24 mouse cellular contexts compared by ENCODE assay signal in the genomic region with DNA sequence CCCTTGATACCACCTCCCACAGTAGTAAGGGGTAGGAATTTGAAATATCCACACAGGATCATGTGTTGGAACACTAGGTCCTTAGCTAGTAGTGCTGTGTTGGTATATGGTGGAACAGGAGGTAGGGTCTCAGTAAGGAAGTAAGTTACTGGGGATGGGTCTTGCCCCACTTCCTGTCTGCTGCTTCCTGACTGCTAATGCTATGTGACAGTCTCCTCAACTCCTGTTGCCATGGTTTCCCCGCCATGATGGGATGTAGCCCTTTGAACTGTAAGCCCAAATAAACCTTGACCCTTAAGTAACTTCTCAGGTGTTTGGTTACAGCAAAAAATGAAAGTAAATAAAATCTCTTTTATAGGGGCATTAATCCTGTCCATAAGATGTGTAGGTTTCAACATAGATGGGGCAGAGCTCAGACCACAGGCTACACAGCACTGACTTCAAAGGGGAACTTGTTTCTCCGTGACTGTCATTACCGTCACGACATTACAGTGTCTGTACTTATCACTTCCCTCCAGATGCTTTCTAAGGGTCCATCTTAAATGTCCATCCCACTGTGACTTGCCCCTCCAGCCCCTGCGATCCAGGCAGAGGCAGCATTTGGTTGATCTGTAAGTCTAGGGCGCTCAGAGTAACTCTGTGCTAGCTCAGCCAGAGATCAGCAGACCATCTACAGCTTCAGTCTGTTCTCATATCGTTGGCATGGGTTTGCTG. TPM values are rescaled to one million over a fixed set of nuclear protein-coding genes. Genes with fewer than 3 reads are reported as not detected.
DNase-seq lines count a peak whose midpoint lies in the region; ATAC-seq lines count a peak whose summit lies in the region.
"Had no signal": no experiment of that assay in that cellular context is flagged by ENCODE, and none has a peak within 500 bp of the region (broad histone marks: within the 10 kb centered on the region; RNA-seq: fewer than 3 reads in every experiment).

No protein-coding gene starts in this region.

- 0 out of 2 replicates have a peak overlapping the region, but pooled peaks have one; percentile 36 for H3K27ac ChIP-seq in heart, embryonic 10.5 days
- no peak overlapping the region for H3K27ac ChIP-seq in liver, embryonic 12.5 days
- H3K27ac ChIP-seq in kidney, embryonic 16.5 days (ENCODE audit: low read length) = no peak overlapping the region
- H3K27ac ChIP-seq: forebrain, embryonic 12.5 days; hindbrain, embryonic 14.5 days; neural tube, embryonic 15.5 days; stomach, embryonic 15.5 days had no signal

- no peak overlapping the region for H3K9ac ChIP-seq in liver, embryonic 12.5 days
- H3K9ac ChIP-seq in kidney, embryonic 16.5 days (replicated peaks; ENCODE audit: low read length) = no peak overlapping the region
- H3K9ac ChIP-seq: forebrain, embryonic 12.5 days; hindbrain, embryonic 14.5 days; neural tube, embryonic 15.5 days; stomach, embryonic 15.5 days had no signal

- peaks cover 25% of the 10 kb centered on the region for H3K4me1 ChIP-seq in heart, embryonic 10.5 days
- peaks cover 8% of the 10 kb centered on the region; the same call in 1 of the 2 replicates for H3K4me1 ChIP-seq in liver, embryonic 12.5 days
- no peaks in the 10 kb centered on the region; the same call in 1 of the 2 replicates for H3K4me1 ChIP-seq in kidney, embryonic 16.5 days (ENCODE audit: insufficient read depth, low read length)
- H3K4me1 ChIP-seq: forebrain, embryonic 12.5 days; neural tube, embryonic 15.5 days; stomach, embryonic 15.5 days had no signal

- no peak overlapping the region for H3K4me2 ChIP-seq in liver, embryonic 12.5 days
- H3K4me2 ChIP-seq in kidney, embryonic 16.5 days (replicated peaks; ENCODE audit: low read depth, low read length) = no peak overlapping the region
- H3K4me2 ChIP-seq: forebrain, embryonic 12.5 days; hindbrain, embryonic 14.5 days; neural tube, embryonic 15.5 days; stomach, embryonic 15.5 days had no signal

- H3K36me3 ChIP-seq in heart, embryonic 10.5 days = no peaks in the 10 kb centered on the region
- no peaks in the 10 kb centered on the region for H3K36me3 ChIP-seq in liver, embryonic 12.5 days
- H3K36me3 ChIP-seq in kidney, embryonic 16.5 days (ENCODE audit: insufficient read depth, low read length) = no peaks in the 10 kb centered on the region
- H3K36me3 ChIP-seq: forebrain, embryonic 12.5 days; neural tube, embryonic 15.5 days; stomach, embryonic 15.5 days had no signal

- H3K9me3 ChIP-seq in heart, embryonic 10.5 days = no peaks in the 10 kb centered on the region; the same call in 1 of the 2 replicates
- no peaks in the 10 kb centered on the region for H3K9me3 ChIP-seq in liver, embryonic 12.5 days (replicated peaks)
- H3K9me3 ChIP-seq in kidney, embryonic 16.5 days (ENCODE audit: low read length) = no peaks in the 10 kb centered on the region
- H3K9me3 ChIP-seq: forebrain, embryonic 12.5 days; neural tube, embryonic 15.5 days; stomach, embryonic 15.5 days had no signal

- WGBS in heart, embryonic 10.5 days = 73% methylated on average over 7 of the region's 7 CpGs
- WGBS in liver, embryonic 12.5 days (ENCODE audit: insufficient replicate concordance) = 32% methylated on average over 7 of the region's 7 CpGs
- WGBS in kidney, embryonic 16.5 days = 60% methylated on average over 7 of the region's 7 CpGs

- DNase-seq in heart, embryonic 10.5 days (ENCODE audit: low spot score) = no peak
- DNase-seq in heart, postnatal 4 days = no peak
- DNase-seq in liver = no peak
- no peak for DNase-seq in right cerebral cortex, postnatal 36 days (ENCODE audit: low spot score in 2 of 2)
- DNase-seq: adrenal gland, postnatal 10 days; cerebellum, adult 8-10 months; gastrocnemius, postnatal 14 days; heart, adult 18-20 months; kidney, adult 9 months; kidney, postnatal 14 days; layer of hippocampus, adult 9-11 months; lung, adult 2 months; midbrain, embryonic 14.5 days; right cerebral cortex, postnatal 14 days had no signal

- no peak overlapping the region for H3K4me3 ChIP-seq in heart, embryonic 10.5 days
- H3K4me3 ChIP-seq in liver, embryonic 12.5 days = no peak overlapping the region
- no peak overlapping the region for H3K4me3 ChIP-seq in kidney, embryonic 16.5 days (ENCODE audit: low read length)
- H3K4me3 ChIP-seq: erythroblast, embryonic 14.5 days; forebrain, embryonic 12.5 days; neural tube, embryonic 15.5 days; stomach, embryonic 15.5 days had no signal

- no peaks in the 10 kb centered on the region for H3K27me3 ChIP-seq in heart, embryonic 10.5 days (ENCODE audit: insufficient read depth, poor library complexity, severe bottlenecking)
- H3K27me3 ChIP-seq in liver, embryonic 12.5 days (replicated peaks) = no peaks in the 10 kb centered on the region
- H3K27me3 ChIP-seq in kidney, embryonic 16.5 days (ENCODE audit: insufficient read depth, low read length) = no peaks in the 10 kb centered on the region
- H3K27me3 ChIP-seq: forebrain, embryonic 12.5 days; neural tube, embryonic 15.5 days; stomach, embryonic 15.5 days had no signal

- peak; percentile 42 for ATAC-seq in liver, embryonic 12.5 days
- peak; percentile 65; the same call in 1 of the 2 replicates for ATAC-seq in common myeloid progenitor, adult 5-6 weeks (replicated peaks; ENCODE audit: low read depth, poor library complexity, severe bottlenecking)
- peak; percentile 46; the same call in 1 of the 2 replicates for ATAC-seq in megakaryocyte progenitor cell, adult 5-6 weeks (replicated peaks; ENCODE audit: poor library complexity)
- ATAC-seq in kidney, embryonic 16.5 days (ENCODE audit: low FRiP score, low TSS enrichment) = no peak
- ATAC-seq: intestine, postnatal 0 days had no signal

RNA-seq across cellular contexts. Expression of a gene that starts 13.7 kb away (rescaled TPM):
- 141 and 294 TPM in 2 replicates for polyA plus RNA-seq in heart, embryonic 10.5 days (2016; fragmentation: Nextera tagmentation; extraction: Ambion mirVana)
- total RNA-seq in heart, postnatal 4 days (2021) = 100 to 1,000 TPM; 324 to 340 TPM
- polyA plus RNA-seq in liver, embryonic 12.5 days (2016; fragmentation: Nextera tagmentation; extraction: Ambion mirVana) = 1.9 and 2.1 TPM in 2 replicates
- total RNA-seq in common myeloid progenitor, adult 5-6 weeks (2017) = 0.09 TPM in 1 of 2 replicates, not detected in the other
- not detected in 2 replicates for total RNA-seq in megakaryocyte progenitor cell, adult 5-6 weeks (2015)
- not detected in 2 replicates for total RNA-seq in megakaryocyte progenitor cell, adult 5-6 weeks (2017)
- 20.1 and 23.7 TPM in 2 replicates for polyA plus RNA-seq in kidney, embryonic 16.5 days (2015; fragmentation: Nextera tagmentation; extraction: Ambion mirVana)

RNA-seq across cellular contexts. Expression of a gene that starts 29.8 kb away (rescaled TPM):
- 20.3 and 20.7 TPM in 2 replicates for polyA plus RNA-seq in heart, embryonic 10.5 days (2016; fragmentation: Nextera tagmentation; extraction: Ambion mirVana)
- total RNA-seq in heart, postnatal 4 days (2021) = 1 to 10 TPM; 4.4 to 6.0 TPM
- 13.8 and 14.1 TPM in 2 replicates for polyA plus RNA-seq in liver, embryonic 12.5 days (2016; fragmentation: Nextera tagmentation; extraction: Ambion mirVana)
- total RNA-seq in common myeloid progenitor, adult 5-6 weeks (2017) = 18.0 and 19.5 TPM in 2 replicates
- total RNA-seq in megakaryocyte progenitor cell, adult 5-6 weeks (2015) = 15.8 and 19.6 TPM in 2 replicates
- 21.8 and 24.3 TPM in 2 replicates for total RNA-seq in megakaryocyte progenitor cell, adult 5-6 weeks (2017)
- polyA plus RNA-seq in kidney, embryonic 16.5 days (2015; fragmentation: Nextera tagmentation; extraction: Ambion mirVana) = 20.8 and 21.6 TPM in 2 replicates

RNA-seq across cellular contexts. Expression of a gene that starts 52.6 kb away (rescaled TPM):
- polyA plus RNA-seq in heart, embryonic 10.5 days (2016; fragmentation: Nextera tagmentation; extraction: Ambion mirVana) = 24.5 and 30.2 TPM in 2 replicates
- total RNA-seq in heart, postnatal 4 days (2021) = 10 to 100 TPM; 13.9 to 14.7 TPM
- polyA plus RNA-seq in liver, embryonic 12.5 days (2016; fragmentation: Nextera tagmentation; extraction: Ambion mirVana) = 29.8 and 32.7 TPM in 2 replicates
- 52.2 and 110 TPM in 2 replicates for total RNA-seq in common myeloid progenitor, adult 5-6 weeks (2017)
- total RNA-seq in megakaryocyte progenitor cell, adult 5-6 weeks (2015) = 29.8 and 31.8 TPM in 2 replicates
- 48.4 and 48.9 TPM in 2 replicates for total RNA-seq in megakaryocyte progenitor cell, adult 5-6 weeks (2017)
- polyA plus RNA-seq in kidney, embryonic 16.5 days (2015; fragmentation: Nextera tagmentation; extraction: Ambion mirVana) = 21.3 and 22.7 TPM in 2 replicates

Comparison
In these comparisons a context has a peak if more than half of its experiments do, and no peak if none do; other contexts are left out.
1. RNA of a gene that starts 13.7 kb away (total RNA-seq): 324 to 340 TPM in heart, postnatal 4 days; 0.09 TPM in common myeloid progenitor, adult 5-6 weeks and not detected in megakaryocyte progenitor cell, adult 5-6 weeks; every median in the first group is over 100 times any median in the second.